Mouse (Mus musculus): ENCODE data around the gene Nck2. TPM values are rescaled to one million over a fixed set of nuclear protein-coding genes. Genes with fewer than 3 reads are reported as not detected.

The Nck2 gene
- 10.4 and 11.6 TPM in 2 replicates for polyA plus RNA-seq (2012; rRNA removed)

GRCm38 (mm10) chr1:43444531-43444930 is at the start of gene Nck2:
Gene Nck2, plus strand, starts transcription at chr1:43444579.

Other genes starting within 250 kb of the Nck2 start
- 3.7 and 5.0 TPM in 2 replicates for gene Fhl2, start 247.6 kb upstream of the Nck2 start, polyA plus RNA-seq (2012; rRNA removed)

Measured in liver, embryonic 18 days (tissue).